ENCODE assay signal across 8 mouse cellular contexts in the genomic region with DNA sequence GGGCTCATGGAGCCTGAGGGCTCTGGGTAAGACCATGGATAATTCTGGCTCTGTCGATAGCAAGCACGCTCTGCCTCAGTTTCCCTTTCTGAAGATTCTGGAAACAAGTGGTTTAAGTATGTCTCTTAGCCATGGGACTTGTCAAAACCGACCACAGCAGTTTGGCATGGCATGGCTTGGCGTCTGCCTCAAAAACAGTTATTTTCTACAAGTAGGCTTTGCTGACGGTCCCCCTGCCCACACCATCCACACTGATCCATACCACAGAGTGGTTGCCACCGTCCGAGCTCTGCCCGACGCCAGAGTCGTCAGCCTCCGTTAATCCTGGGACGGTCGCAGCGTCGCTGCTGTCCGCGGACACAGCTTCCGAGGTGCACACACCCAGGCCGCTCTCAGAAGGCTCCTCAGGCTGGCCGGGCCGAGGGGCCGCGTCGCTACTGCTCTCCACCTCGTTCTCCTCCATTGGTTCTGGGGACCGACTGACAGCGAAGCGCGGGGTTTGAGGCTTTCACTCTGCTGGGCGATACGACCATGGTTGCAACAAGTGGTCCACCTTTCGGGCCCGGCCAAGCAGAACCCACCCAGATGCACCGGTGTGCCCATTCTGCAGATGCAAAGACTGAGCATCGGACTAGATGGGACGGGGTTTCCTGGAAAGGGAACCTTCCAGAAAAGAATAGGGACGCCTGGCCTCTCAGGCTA. TPM values are rescaled to one million over a fixed set of nuclear protein-coding genes. Genes with fewer than 3 reads are reported as not detected.
DNase-seq lines count a peak whose midpoint lies in the region; ATAC-seq and TF ChIP-seq lines count a peak whose summit lies in the region.

No protein-coding gene starts in this region.

- H3K4me3 ChIP-seq in heart, adult 2 months: peak overlapping the region; percentile 89
- H3K4me3 ChIP-seq in ES-Bruce4 (ENCODE audit: low read depth, low read length): peak overlapping the region; percentile 88
- peak overlapping the region; percentile 82 for H3K4me3 ChIP-seq in limb, embryonic 12.5 days (replicated peaks)
- peak overlapping the region; percentile 84 for H3K4me3 ChIP-seq in neural tube, embryonic 15.5 days (replicated peaks)

- TF ChIP-seq CTCF in heart, adult 2 months (IDR thresholded peaks at IDR 0.05): no peak
- TF ChIP-seq CTCF in ES-Bruce4 (IDR thresholded peaks at IDR 0.05; ENCODE audit: low read depth, low read length): no peak

- H3K36me3 ChIP-seq in heart, adult 2 months (ENCODE audit: control insufficient read depth, insufficient read depth, low read length): no peaks in the 10 kb centered on the region
- peaks cover 28% of the 10 kb centered on the region for H3K36me3 ChIP-seq in ES-Bruce4 (ENCODE audit: control insufficient read depth, insufficient read depth, low read length, poor library complexity, severe bottlenecking)
- H3K36me3 ChIP-seq in limb, embryonic 12.5 days: peaks cover 38% of the 10 kb centered on the region
- peaks cover 39% of the 10 kb centered on the region for H3K36me3 ChIP-seq in neural tube, embryonic 15.5 days

- TF ChIP-seq EP300 in heart, adult 2 months (IDR thresholded peaks at IDR 0.05; ENCODE audit: insufficient read depth, low read depth, low read length): no peak
- TF ChIP-seq EP300 in ES-Bruce4 (IDR thresholded peaks at IDR 0.05; ENCODE audit: insufficient read depth, low read depth, low read length): no peak

- no peak for DNase-seq in heart, adult 2 months
- no peak for DNase-seq in heart, adult 8-10 months (ENCODE audit: low spot score)
- DNase-seq in spleen, postnatal 36 days (ENCODE audit: low spot score in 2 of 2): no peak
- DNase-seq in left cerebral cortex, adult 8-10 months (ENCODE audit: low spot score in 2 of 2): no peak

- H3K4me1 ChIP-seq in heart, adult 2 months (ENCODE audit: control insufficient read depth, insufficient read depth, low read length): peaks cover 7% of the 10 kb centered on the region
- H3K4me1 ChIP-seq in ES-Bruce4 (ENCODE audit: control insufficient read depth, insufficient read depth, low read length): no peaks in the 10 kb centered on the region
- H3K4me1 ChIP-seq in limb, embryonic 12.5 days (replicated peaks): peaks cover 20% of the 10 kb centered on the region
- H3K4me1 ChIP-seq in neural tube, embryonic 15.5 days: peaks cover 31% of the 10 kb centered on the region

- peak overlapping the region; percentile 93 for H3K4me2 ChIP-seq in limb, embryonic 12.5 days
- peak overlapping the region; percentile 90 for H3K4me2 ChIP-seq in neural tube, embryonic 15.5 days

- no peaks in the 10 kb centered on the region for H3K79me2 ChIP-seq in heart, adult 2 months (replicated peaks; ENCODE audit: control insufficient read depth, insufficient read depth, low read length)

- peak; percentile 58 for ATAC-seq in erythroid progenitor cell, adult 5-6 weeks (replicated peaks; ENCODE audit: low FRiP score, poor library complexity, severe bottlenecking)
- peak; percentile 2; the same call in 1 of the 2 replicates for ATAC-seq in limb, embryonic 12.5 days (ENCODE audit: insufficient number of reproducible peaks, insufficient read depth, low FRiP score, low TSS enrichment, low read depth)
- peak; percentile 45 for ATAC-seq in neural tube, embryonic 15.5 days (ENCODE audit: low FRiP score)

- 3% methylated on average over 37 of the region's 37 CpGs for WGBS in heart, adult 2 months
- WGBS in limb, embryonic 12.5 days: 7% methylated on average over 37 of the region's 37 CpGs
- 6% methylated on average over 37 of the region's 37 CpGs for WGBS in neural tube, embryonic 15.5 days

- peak overlapping the region; percentile 100 for H3K27ac ChIP-seq in heart, adult 2 months
- no peak overlapping the region for H3K27ac ChIP-seq in ES-Bruce4 (ENCODE audit: insufficient read depth, low read length)
- peak overlapping the region; percentile 98 for H3K27ac ChIP-seq in limb, embryonic 12.5 days
- peak overlapping the region; percentile 100 for H3K27ac ChIP-seq in neural tube, embryonic 15.5 days (replicated peaks)

- intact Hi-C loops in heart, adult 2 months (cut with DNase I): loop anchor here (1.0 to 5.0 kb wide), 4 partner anchors 31 to 122 kb away; a partner anchor contains a TSS

- TF ChIP-seq POLR2A in heart, adult 2 months (IDR thresholded peaks at IDR 0.05; ENCODE audit: insufficient read depth, low read depth, low read length): no peak
- TF ChIP-seq POLR2A in ES-Bruce4 (IDR thresholded peaks at IDR 0.05; ENCODE audit: insufficient read depth, low read length): no peak

- peaks cover 6% of the 10 kb centered on the region for H3K9me3 ChIP-seq in ES-Bruce4 (replicated peaks; ENCODE audit: control insufficient read depth, insufficient read depth, low read length, poor library complexity, severe bottlenecking)
- peaks cover 15% of the 10 kb centered on the region for H3K9me3 ChIP-seq in limb, embryonic 12.5 days
- H3K9me3 ChIP-seq in neural tube, embryonic 15.5 days (replicated peaks): no peaks in the 10 kb centered on the region

- no peaks in the 10 kb centered on the region for H3K27me3 ChIP-seq in heart, adult 2 months (ENCODE audit: control insufficient read depth, insufficient read depth, low read length)
- H3K27me3 ChIP-seq in ES-Bruce4 (ENCODE audit: control insufficient read depth, insufficient read depth, low read length, poor library complexity, severe bottlenecking): no peaks in the 10 kb centered on the region
- no peaks in the 10 kb centered on the region for H3K27me3 ChIP-seq in limb, embryonic 12.5 days
- no peaks in the 10 kb centered on the region for H3K27me3 ChIP-seq in neural tube, embryonic 15.5 days (replicated peaks)

- peak overlapping the region; percentile 96 for H3K9ac ChIP-seq in heart, adult 2 months (ENCODE audit: low read depth, low read length)
- H3K9ac ChIP-seq in ES-Bruce4 (ENCODE audit: low read depth, poor library complexity, severe bottlenecking): peak overlapping the region; percentile 95
- H3K9ac ChIP-seq in limb, embryonic 12.5 days (replicated peaks): peak overlapping the region; percentile 90
- peak overlapping the region; percentile 89 for H3K9ac ChIP-seq in neural tube, embryonic 15.5 days (replicated peaks)

RNA-seq across cellular contexts. Expression of a gene that starts 1.0 kb away (rescaled TPM):
- 1 to 10 TPM; 8.0 to 8.2 TPM for total RNA-seq in heart, adult 2 months (2021)
- 14.0 and 14.3 TPM in 2 replicates for polyA plus RNA-seq in heart, adult 2 months (2012; rRNA removed)
- 1 to 10 TPM; 7.6 to 8.5 (median 8.2) TPM for total RNA-seq in heart, adult 8-10 months (2022)
- polyA plus RNA-seq in ES-Bruce4 (2011; ENCODE audit: insufficient read depth, insufficient read length, low read depth, missing spikeins): 9.1 and 10.6 TPM in 2 replicates
- 25.2 and 25.6 TPM in 2 replicates for total RNA-seq in erythroid progenitor cell, adult 5-6 weeks (2015; ENCODE audit: low replicate concordance)
- 14.9 and 16.3 TPM in 2 replicates for total RNA-seq in erythroid progenitor cell, adult 5-6 weeks (2017; ENCODE audit: low replicate concordance)
- polyA plus RNA-seq in limb, embryonic 12.5 days (2016; fragmentation: Nextera tagmentation; extraction: Ambion mirVana): 14.4 and 17.4 TPM in 2 replicates
- polyA plus RNA-seq in neural tube, embryonic 15.5 days (2015; fragmentation: Nextera tagmentation; extraction: Ambion mirVana): 13.3 and 13.8 TPM in 2 replicates
- 10 to 100 TPM; 22.8 to 23.9 (median 23.3) TPM for total RNA-seq in left cerebral cortex, adult 8-10 months (2022)

RNA-seq across cellular contexts. Expression of a gene that starts 30.1 kb away (rescaled TPM):
- total RNA-seq in heart, adult 2 months (2021): under 1 TPM; 0.93 to 0.99 TPM
- 3.5 and 5.1 TPM in 2 replicates for polyA plus RNA-seq in heart, adult 2 months (2012; rRNA removed)
- total RNA-seq in heart, adult 8-10 months (2022): 1 to 10 TPM in 2 of 4 experiments, under 1 TPM in 2; 0.84 to 1.2 (median 0.98) TPM
- polyA plus RNA-seq in ES-Bruce4 (2011; ENCODE audit: insufficient read depth, insufficient read length, low read depth, missing spikeins): 5.8 and 6.2 TPM in 2 replicates
- total RNA-seq in erythroid progenitor cell, adult 5-6 weeks (2015; ENCODE audit: low replicate concordance): 41.1 and 44.7 TPM in 2 replicates
- 21.5 and 25.3 TPM in 2 replicates for total RNA-seq in erythroid progenitor cell, adult 5-6 weeks (2017; ENCODE audit: low replicate concordance)
- 1.9 and 2.9 TPM in 2 replicates for polyA plus RNA-seq in limb, embryonic 12.5 days (2016; fragmentation: Nextera tagmentation; extraction: Ambion mirVana)
- polyA plus RNA-seq in neural tube, embryonic 15.5 days (2015; fragmentation: Nextera tagmentation; extraction: Ambion mirVana): 23.8 and 25.6 TPM in 2 replicates
- total RNA-seq in left cerebral cortex, adult 8-10 months (2022): 1 to 10 TPM in 3 of 4 experiments, under 1 TPM in 1; 0.87 to 2.5 (median 1.5) TPM

RNA-seq across cellular contexts. Expression of a gene that starts 31.4 kb away (rescaled TPM):
- 10 to 100 TPM; 25.7 to 31.8 TPM for total RNA-seq in heart, adult 2 months (2021)
- polyA plus RNA-seq in heart, adult 2 months (2012; rRNA removed): 18.4 and 20.8 TPM in 2 replicates
- 10 to 100 TPM; 23.3 to 34.7 (median 33.0) TPM for total RNA-seq in heart, adult 8-10 months (2022)
- 30.2 and 30.9 TPM in 2 replicates for polyA plus RNA-seq in ES-Bruce4 (2011; ENCODE audit: insufficient read depth, insufficient read length, low read depth, missing spikeins)
- total RNA-seq in erythroid progenitor cell, adult 5-6 weeks (2015; ENCODE audit: low replicate concordance): 57.7 and 71.3 TPM in 2 replicates
- 36.3 and 42.7 TPM in 2 replicates for total RNA-seq in erythroid progenitor cell, adult 5-6 weeks (2017; ENCODE audit: low replicate concordance)
- polyA plus RNA-seq in limb, embryonic 12.5 days (2016; fragmentation: Nextera tagmentation; extraction: Ambion mirVana): 82.6 and 97.6 TPM in 2 replicates
- 79.9 and 85.2 TPM in 2 replicates for polyA plus RNA-seq in neural tube, embryonic 15.5 days (2015; fragmentation: Nextera tagmentation; extraction: Ambion mirVana)
- total RNA-seq in left cerebral cortex, adult 8-10 months (2022): 10 to 100 TPM; 47.7 to 59.4 (median 52.0) TPM

RNA-seq across cellular contexts. Expression of a gene that starts 50.1 kb away (rescaled TPM):
- 1 to 10 TPM; 2.2 to 2.3 TPM for total RNA-seq in heart, adult 2 months (2021)
- polyA plus RNA-seq in heart, adult 2 months (2012; rRNA removed): 1.5 TPM in 2 replicates
- 1 to 10 TPM; 1.2 to 4.2 (median 2.8) TPM for total RNA-seq in heart, adult 8-10 months (2022)
- polyA plus RNA-seq in ES-Bruce4 (2011; ENCODE audit: insufficient read depth, insufficient read length, low read depth, missing spikeins): 1.6 and 1.9 TPM in 2 replicates
- not detected in 2 replicates for total RNA-seq in erythroid progenitor cell, adult 5-6 weeks (2015; ENCODE audit: low replicate concordance)
- total RNA-seq in erythroid progenitor cell, adult 5-6 weeks (2017; ENCODE audit: low replicate concordance): not detected in 2 replicates
- polyA plus RNA-seq in limb, embryonic 12.5 days (2016; fragmentation: Nextera tagmentation; extraction: Ambion mirVana): 1.5 and 1.6 TPM in 2 replicates
- polyA plus RNA-seq in neural tube, embryonic 15.5 days (2015; fragmentation: Nextera tagmentation; extraction: Ambion mirVana): 53.6 and 61.8 TPM in 2 replicates
- 100 to 1,000 TPM; 509 to 530 (median 524) TPM for total RNA-seq in left cerebral cortex, adult 8-10 months (2022)

RNA-seq across cellular contexts. Expression of a gene that starts 53.0 kb away (rescaled TPM):
- total RNA-seq in heart, adult 2 months (2021): 10 to 100 TPM; 33.8 to 36.1 TPM
- polyA plus RNA-seq in heart, adult 2 months (2012; rRNA removed): 57.4 and 71.2 TPM in 2 replicates
- total RNA-seq in heart, adult 8-10 months (2022): 10 to 100 TPM; 32.8 to 40.4 (median 35.7) TPM
- polyA plus RNA-seq in ES-Bruce4 (2011; ENCODE audit: insufficient read depth, insufficient read length, low read depth, missing spikeins): 52.4 and 55.9 TPM in 2 replicates
- 1.3 and 5.0 TPM in 2 replicates for total RNA-seq in erythroid progenitor cell, adult 5-6 weeks (2015; ENCODE audit: low replicate concordance)
- 0.23 TPM in 1 of 2 replicates, not detected in the other for total RNA-seq in erythroid progenitor cell, adult 5-6 weeks (2017; ENCODE audit: low replicate concordance)
- polyA plus RNA-seq in limb, embryonic 12.5 days (2016; fragmentation: Nextera tagmentation; extraction: Ambion mirVana): 32.6 and 37.0 TPM in 2 replicates
- 117 and 192 TPM in 2 replicates for polyA plus RNA-seq in neural tube, embryonic 15.5 days (2015; fragmentation: Nextera tagmentation; extraction: Ambion mirVana)
- total RNA-seq in left cerebral cortex, adult 8-10 months (2022): 100 to 1,000 TPM; 103 to 113 (median 109) TPM

Comparison
In these comparisons a context has a peak if more than half of its experiments do, and no peak if none do; other contexts are left out.
1. ATAC-seq: peak in every context shown above with its lines; median percentile 58 in erythroid progenitor cell, adult 5-6 weeks; 45 in neural tube, embryonic 15.5 days; 2 in limb, embryonic 12.5 days.
2. RNA of a gene that starts 30.1 kb away (total RNA-seq): 21.5 to 44.7 TPM in erythroid progenitor cell, adult 5-6 weeks; 0.87 to 2.5 TPM in left cerebral cortex, adult 8-10 months, 0.84 to 1.2 TPM in heart, adult 8-10 months and 0.93 to 0.99 TPM in heart, adult 2 months; every median in the first group is over 4 times any median in the second.
3. Peak in every context shown above with its lines, with median percentiles within 50 percentile points of each other: H3K4me3 ChIP-seq and H3K9ac ChIP-seq.